Mouse (Mus musculus): ENCODE results near the gene Plekha1. TPM values are rescaled to one million over a fixed set of nuclear protein-coding genes. Genes with fewer than 3 reads are reported as not detected.
A peak's percentile ranks its signal among the peaks of the same experiment; 100 is the strongest.

Gene Plekha1
- total RNA-seq (2014; fragmentation: Nextera tagmentation) (not detected in 2 replicates), total RNA-seq (2017) (0.22 and 0.29 TPM in 2 replicates), polyA plus RNA-seq (2012) (not detected in 2 replicates)

DNA sequence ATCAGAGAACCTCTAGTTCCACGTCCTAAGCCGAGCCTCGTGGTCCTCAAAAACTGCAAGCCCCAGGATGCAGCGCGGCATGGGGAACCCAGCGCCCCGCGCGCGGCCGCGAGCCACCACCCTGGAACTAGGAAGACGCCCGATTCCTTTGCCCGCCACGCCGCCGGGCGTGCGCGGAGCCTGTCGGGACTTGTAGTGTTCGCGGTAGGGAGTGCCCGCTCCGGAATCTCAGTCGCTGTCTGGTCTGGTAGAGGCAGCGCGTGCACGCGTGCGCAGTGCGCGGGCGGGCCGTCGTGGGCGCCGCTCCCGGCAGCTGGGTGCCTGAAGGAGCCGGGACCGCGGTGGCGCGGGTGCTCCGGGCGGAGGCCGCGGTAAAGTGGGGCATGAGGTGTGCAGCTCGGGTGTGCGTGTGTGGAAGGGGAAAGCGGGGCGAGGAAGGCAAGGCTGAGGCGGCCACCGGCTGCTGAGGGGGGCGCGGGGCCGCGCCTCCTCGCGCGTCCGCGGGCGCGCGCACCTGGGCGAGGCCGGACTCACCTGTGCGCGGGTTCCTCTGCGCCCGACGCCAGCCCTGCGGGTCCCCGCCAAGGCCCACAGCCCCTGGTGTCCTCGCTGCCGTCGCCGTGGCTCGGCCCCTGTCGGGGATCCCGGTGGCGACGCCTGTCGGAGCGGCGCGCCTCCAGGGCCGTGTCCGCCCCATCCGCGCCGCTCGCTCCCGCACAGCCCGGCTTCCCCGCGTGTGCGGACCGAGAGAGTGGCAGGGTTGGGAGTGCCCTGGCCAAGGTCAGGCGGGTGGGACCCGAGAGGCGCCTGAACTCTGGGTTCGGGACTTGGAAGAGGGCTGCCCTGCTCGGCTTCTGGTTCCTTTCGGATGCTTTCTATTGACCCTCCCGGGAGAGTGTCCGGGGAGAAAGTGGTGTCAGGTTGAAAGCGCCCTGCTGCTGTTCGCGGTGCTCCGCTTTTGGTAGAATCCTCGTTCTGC is at the start of gene Plekha1:
Plekha1 (plus strand) TSS at position 144 of the 979 bp plus-strand sequence.
- TF ChIP-seq GATA2 (IDR thresholded peaks at IDR 0.05; ENCODE audit: borderline replicate concordance, low read depth, low read length) (no peak), CTCF (IDR thresholded peaks at IDR 0.05; ENCODE audit: low read depth, low read length) (no peak), TAL1 (conservative IDR thresholded peaks at IDR 0.05; ENCODE audit: low read depth, low read length) (no peak), POLR2AphosphoS5 (IDR thresholded peaks at IDR 0.05; ENCODE audit: insufficient replicate concordance, low read depth, low read length) (no peak), GATA1 (IDR thresholded peaks at IDR 0.05; ENCODE audit: borderline replicate concordance, low read length) (no peak)
- no peaks in the 10 kb centered on the region for H3K4me1 ChIP-seq (ENCODE audit: insufficient read depth, low read depth, low read length)
- H3K9me3 ChIP-seq (replicated peaks), result peaks cover 53% of the 10 kb centered on the region
- H3K36me3 ChIP-seq (replicated peaks), result no peaks in the 10 kb centered on the region
- DNase-seq (ENCODE audit: low spot score), result no peak
- no peak for ATAC-seq (ENCODE audit: extremely low read depth, insufficient number of reproducible peaks, low FRiP score, poor library complexity, severe bottlenecking)
- peak within 1 kb of the TSS; percentile 9; the same call in 1 of the 2 replicates for H3K4me3 ChIP-seq (ENCODE audit: low read depth, low read length)
- no peaks in the 10 kb centered on the region for H3K27me3 ChIP-seq (ENCODE audit: insufficient read depth, low read length)

- Histone ChIP-seq H3K27me3 (ENCODE audit: insufficient read depth, low read length) (no peaks in the 10 kb centered on the region), H3K36me3 (replicated peaks) (no peaks in the 10 kb centered on the region), H3K4me1 (ENCODE audit: insufficient read depth, low read depth, low read length) (no peaks in the 10 kb centered on the region), H3K4me3 (ENCODE audit: low read depth, low read length) (no peak overlapping the region), H3K9me3 (replicated peaks) (peaks cover 85% of the 10 kb centered on the region)
- DNase-seq (ENCODE audit: low spot score) (no peak), ATAC-seq (ENCODE audit: extremely low read depth, insufficient number of reproducible peaks, low FRiP score, poor library complexity, severe bottlenecking) (no peak)
- TF ChIP-seq TAL1 (conservative IDR thresholded peaks at IDR 0.05; ENCODE audit: low read depth, low read length) (no peak), GATA1 (IDR thresholded peaks at IDR 0.05; ENCODE audit: borderline replicate concordance, low read length) (no peak), POLR2AphosphoS5 (IDR thresholded peaks at IDR 0.05; ENCODE audit: insufficient replicate concordance, low read depth, low read length) (no peak), GATA2 (IDR thresholded peaks at IDR 0.05; ENCODE audit: borderline replicate concordance, low read depth, low read length) (no peak), CTCF (IDR thresholded peaks at IDR 0.05; ENCODE audit: low read depth, low read length) (no peak)
Observed at GRCm38 (mm10) chr7:130816243-130816642, 49.3 kb upstream of the Plekha1 start.

- Histone ChIP-seq H3K36me3 (replicated peaks) (no peaks in the 10 kb centered on the region), H3K4me3 (ENCODE audit: low read depth, low read length) (no peak overlapping the region), H3K4me1 (ENCODE audit: insufficient read depth, low read depth, low read length) (no peaks in the 10 kb centered on the region), H3K27me3 (ENCODE audit: insufficient read depth, low read length) (no peaks in the 10 kb centered on the region), H3K9me3 (replicated peaks) (peaks cover 84% of the 10 kb centered on the region)
- TF ChIP-seq TAL1 (conservative IDR thresholded peaks at IDR 0.05; ENCODE audit: low read depth, low read length) (no peak), POLR2AphosphoS5 (IDR thresholded peaks at IDR 0.05; ENCODE audit: insufficient replicate concordance, low read depth, low read length) (no peak), GATA2 (IDR thresholded peaks at IDR 0.05; ENCODE audit: borderline replicate concordance, low read depth, low read length) (no peak), GATA1 (IDR thresholded peaks at IDR 0.05; ENCODE audit: borderline replicate concordance, low read length) (no peak), CTCF (IDR thresholded peaks at IDR 0.05; ENCODE audit: low read depth, low read length) (no peak)
- ATAC-seq (ENCODE audit: extremely low read depth, insufficient number of reproducible peaks, low FRiP score, poor library complexity, severe bottlenecking) (no peak), DNase-seq (ENCODE audit: low spot score) (no peak)
Observed at GRCm38 (mm10) chr7:130818813-130819212, 46.7 kb upstream of the Plekha1 start.

DNA sequence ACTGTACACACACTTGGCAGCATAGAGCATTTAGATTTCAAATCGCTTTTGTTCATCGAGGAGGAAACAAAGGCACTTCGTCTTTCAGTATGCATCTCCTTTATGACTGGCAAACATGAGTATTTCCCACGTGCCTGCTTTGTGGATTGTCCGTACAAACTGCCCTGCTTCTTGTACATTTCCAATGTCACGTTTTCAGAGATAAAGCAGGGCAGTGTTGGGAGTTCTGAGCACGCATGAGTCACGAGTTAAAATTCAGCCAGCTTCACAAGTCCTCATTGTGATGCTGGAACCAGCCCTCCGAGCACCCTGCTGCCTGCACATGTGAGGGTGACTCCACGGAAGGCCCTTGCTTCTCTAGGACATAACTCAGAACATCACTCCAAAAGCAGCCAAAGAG is 45.9 kb upstream of the Plekha1 start:
- H3K4me3 ChIP-seq (ENCODE audit: low read depth, low read length), result no peak overlapping the region
- H3K9me3 ChIP-seq (replicated peaks), result peaks cover 82% of the 10 kb centered on the region
- H3K36me3 ChIP-seq (replicated peaks), result no peaks in the 10 kb centered on the region
- TF ChIP-seq GATA2 (IDR thresholded peaks at IDR 0.05; ENCODE audit: borderline replicate concordance, low read depth, low read length), result no peak
- H3K27me3 ChIP-seq (ENCODE audit: insufficient read depth, low read length), result no peaks in the 10 kb centered on the region
- ATAC-seq (ENCODE audit: extremely low read depth, insufficient number of reproducible peaks, low FRiP score, poor library complexity, severe bottlenecking) (no peak), DNase-seq (ENCODE audit: low spot score) (no peak)
- H3K4me1 ChIP-seq (ENCODE audit: insufficient read depth, low read depth, low read length), result no peaks in the 10 kb centered on the region

DNA sequence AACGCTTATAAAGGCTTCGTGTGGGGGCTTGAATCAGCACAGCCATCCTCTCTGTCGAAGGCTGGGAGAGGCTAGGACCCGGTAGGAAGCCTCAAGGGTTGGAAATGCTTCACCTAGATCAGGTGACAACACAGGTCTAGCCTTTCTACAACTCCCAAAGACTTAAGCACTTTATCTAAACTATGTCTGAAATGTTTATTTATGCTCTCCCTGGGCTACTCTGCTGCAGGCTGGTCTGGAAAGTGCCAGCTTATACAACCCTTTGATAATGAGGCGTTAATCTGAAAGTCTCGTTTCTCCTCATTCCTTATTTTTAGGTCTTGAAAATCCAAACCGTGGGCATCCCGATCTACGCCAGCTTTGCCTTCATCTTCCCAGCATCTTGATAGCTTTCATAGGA is 41.6 kb upstream of the Plekha1 start:
- DNase-seq (ENCODE audit: low spot score) (no peak), ATAC-seq (ENCODE audit: extremely low read depth, insufficient number of reproducible peaks, low FRiP score, poor library complexity, severe bottlenecking) (no peak)
- Histone ChIP-seq H3K9me3 (replicated peaks) (peaks cover 78% of the 10 kb centered on the region), H3K4me3 (ENCODE audit: low read depth, low read length) (no peak overlapping the region), H3K4me1 (ENCODE audit: insufficient read depth, low read depth, low read length) (no peaks in the 10 kb centered on the region), H3K36me3 (replicated peaks) (no peaks in the 10 kb centered on the region), H3K27me3 (ENCODE audit: insufficient read depth, low read length) (no peaks in the 10 kb centered on the region)
- TF ChIP-seq GATA1 (IDR thresholded peaks at IDR 0.05; ENCODE audit: borderline replicate concordance, low read length), result no peak
- no peak for TF ChIP-seq GATA2 (IDR thresholded peaks at IDR 0.05; ENCODE audit: borderline replicate concordance, low read depth, low read length)
- TF ChIP-seq POLR2AphosphoS5 (IDR thresholded peaks at IDR 0.05; ENCODE audit: insufficient replicate concordance, low read depth, low read length), result no peak
- no peak for TF ChIP-seq CTCF (IDR thresholded peaks at IDR 0.05; ENCODE audit: low read depth, low read length)
- TF ChIP-seq TAL1 (conservative IDR thresholded peaks at IDR 0.05; ENCODE audit: low read depth, low read length), result no peak

- no peak for ATAC-seq (ENCODE audit: extremely low read depth, insufficient number of reproducible peaks, low FRiP score, poor library complexity, severe bottlenecking)
- Histone ChIP-seq H3K4me1 (ENCODE audit: insufficient read depth, low read depth, low read length) (no peaks in the 10 kb centered on the region), H3K36me3 (replicated peaks) (no peaks in the 10 kb centered on the region), H3K4me3 (ENCODE audit: low read depth, low read length) (peak overlapping the region; percentile 30; the same call in 1 of the 2 replicates), H3K9me3 (replicated peaks) (peaks cover 75% of the 10 kb centered on the region), H3K27me3 (ENCODE audit: insufficient read depth, low read length) (no peaks in the 10 kb centered on the region)
- no peak for DNase-seq (ENCODE audit: low spot score)
- TF ChIP-seq GATA1 (IDR thresholded peaks at IDR 0.05; ENCODE audit: borderline replicate concordance, low read length) (no peak), TAL1 (conservative IDR thresholded peaks at IDR 0.05; ENCODE audit: low read depth, low read length) (no peak), POLR2AphosphoS5 (IDR thresholded peaks at IDR 0.05; ENCODE audit: insufficient replicate concordance, low read depth, low read length) (no peak), CTCF (IDR thresholded peaks at IDR 0.05; ENCODE audit: low read depth, low read length) (no peak), GATA2 (IDR thresholded peaks at IDR 0.05; ENCODE audit: borderline replicate concordance, low read depth, low read length) (no peak)
Observed at GRCm38 (mm10) chr7:130826343-130826742, 39.2 kb upstream of the Plekha1 start.
